Mouse (Mus musculus) hindbrain, embryonic 13.5 days (tissue): ENCODE data around the gene Ces1e. TPM values are rescaled to one million over a fixed set of nuclear protein-coding genes. Genes with fewer than 3 reads are reported as not detected.

Source experiments
- ATAC-seq: fragments of 200-750 bp; cut with Nextera tagmentation; 2 replicates; pipeline ENCODE4 v1.8.0; 2017; ENCODE audit warnings: moderate TSS enrichment; ENCODE audit not compliant: low FRiP score
- H3K27ac ChIP-seq: fragments of 300-500 bp; sonication (generic); 2 replicates; pipeline ENCODE4 v1.5.1; 2015; ENCODE audit warnings: inconsistent platforms, mild to moderate bottlenecking, moderate library complexity
- H3K27me3 ChIP-seq: fragments of 300-500 bp; sonication (generic); 2 replicates; pipeline ENCODE4 v1.6.1; 2015; ENCODE audit warnings: mild to moderate bottlenecking, inconsistent platforms
- H3K36me3 ChIP-seq: fragments of 300-500 bp; sonication (generic); 2 replicates; pipeline ENCODE4 v1.6.1; 2015; ENCODE audit warnings: mild to moderate bottlenecking, inconsistent platforms
- H3K4me1 ChIP-seq: fragments of 300-500 bp; sonication (generic); replicated peaks from 2 replicates; pipeline ENCODE4 v1.6.1; 2015; ENCODE audit warnings: inconsistent platforms
- H3K4me2 ChIP-seq: fragments of 300-500 bp; sonication (generic); 2 replicates; pipeline ENCODE4 v1.6.1; 2015; ENCODE audit warnings: inconsistent platforms, mild to moderate bottlenecking, moderate library complexity
- H3K4me3 ChIP-seq: fragments of 300-500 bp; sonication (generic); 2 replicates; pipeline ENCODE4 v1.5.1; 2015; ENCODE audit warnings: mild to moderate bottlenecking, inconsistent platforms
- H3K9ac ChIP-seq: fragments of 300-500 bp; sonication (generic); 2 replicates; pipeline ENCODE4 v1.6.1; 2015; ENCODE audit warnings: mild to moderate bottlenecking, inconsistent platforms
- H3K9me3 ChIP-seq: fragments of 300-500 bp; sonication (generic); 2 replicates; pipeline ENCODE4 v1.6.1; 2016; ENCODE audit warnings: inconsistent platforms
- WGBS: fragments of 180-500 bp; shearing (Covaris S2); methylation state at CpG from one replicate; pipeline ENCODE4 v1.1.7; 2015; 5-methylcytosine and 5-hydroxymethylcytosine counted together
- polyA plus RNA-seq: library from polyadenylated mRNA; unstranded; fragments of >200 nt; fragmentation: Nextera tagmentation; extraction: Ambion mirVana; gene quantifications from 2 replicates; pipeline ENCODE4 v1.2.1, GENCODE M21; 2015

Gene Ces1e
- polyA plus RNA-seq, 1 experiment from 2014 or later = not detected

- ATAC-seq = no peak
- H3K27ac ChIP-seq = no peak overlapping the region
- WGBS = 94% methylated on average over 1 of the region's 1 CpGs
Measured at GRCm38 (mm10) chr8:93151401-93151800, 78.0 kb downstream of the Ces1e start.

More at GRCm38 (mm10) chr8:93151401-93151800, 78.0 kb downstream of the Ces1e start:
- Histone ChIP-seq H3K27me3 (no peaks in the 10 kb centered on the region), H3K4me2 (no peak overlapping the region), H3K9ac (no peak overlapping the region), H3K4me3 (no peak overlapping the region), H3K9me3 (no peaks in the 10 kb centered on the region), H3K4me1 (no peaks in the 10 kb centered on the region), H3K36me3 (no peaks in the 10 kb centered on the region)

Other genes with a start within 250 kb of the Ces1e start
- gene Ces1a, start 181.4 kb downstream of the Ces1e start, polyA plus RNA-seq = not detected in 2 replicates
- not detected in 2 replicates for gene Ces1b, start 149.6 kb downstream of the Ces1e start, polyA plus RNA-seq
- gene Ces1c, start 98.3 kb downstream of the Ces1e start, polyA plus RNA-seq = not detected in 2 replicates
- gene Ces1d, start 31.8 kb downstream of the Ces1e start, polyA plus RNA-seq = 0.21 and 0.26 TPM in 2 replicates
- gene Ces1f, start 50.1 kb upstream of the Ces1e start, polyA plus RNA-seq = not detected in 2 replicates
- gene Ces1g, start 107.7 kb upstream of the Ces1e start, polyA plus RNA-seq = not detected in 2 replicates
- not detected in 2 replicates for gene Ces1h, start 150.1 kb upstream of the Ces1e start, polyA plus RNA-seq